Mouse (Mus musculus) stomach, embryonic 14.5 days (tissue): Measurements from ENCODE around the gene Cox7a1. TPM values are rescaled to one million over a fixed set of nuclear protein-coding genes. Genes with fewer than 3 reads are reported as not detected.
A peak's percentile ranks its signal among the peaks of the same experiment; 100 is the strongest.

ENCODE experiments used
- ATAC-seq: fragments of 200-750 bp; cut with Nextera tagmentation; 2 replicates; pipeline ENCODE4 v1.8.0; 2017; ENCODE audit warnings: low read depth, moderate TSS enrichment; ENCODE audit not compliant: insufficient number of reproducible peaks, insufficient read depth, low FRiP score
- H3K27ac ChIP-seq: fragments of 300-500 bp; sonication (generic); 2 replicates; pipeline ENCODE4 v1.5.1; 2014; ENCODE audit warnings: mild to moderate bottlenecking, low read length, moderate library complexity, mixed read lengths
- H3K27me3 ChIP-seq: fragments of 300-500 bp; sonication (generic); 2 replicates; pipeline ENCODE4 v1.6.1; 2014; ENCODE audit warnings: low read length, control low read depth, mixed read lengths; ENCODE audit not compliant: control insufficient read depth, insufficient read depth
- H3K36me3 ChIP-seq: fragments of 300-500 bp; sonication (generic); 2 replicates; pipeline ENCODE4 v1.6.1; 2014; ENCODE audit warnings: mild to moderate bottlenecking, control low read depth, low read length, moderate library complexity, mixed read lengths; ENCODE audit not compliant: control insufficient read depth, insufficient read depth
- H3K4me1 ChIP-seq: fragments of 300-500 bp; sonication (generic); 2 replicates; pipeline ENCODE4 v1.6.1; 2014; ENCODE audit warnings: low read length, control low read depth, mixed read lengths; ENCODE audit not compliant: control insufficient read depth, insufficient read depth
- H3K4me2 ChIP-seq: fragments of 300-500 bp; sonication (generic); replicated peaks from 2 replicates; pipeline ENCODE4 v1.6.1; 2014; ENCODE audit warnings: low read depth, low read length, control low read depth
- H3K4me3 ChIP-seq: fragments of 300-500 bp; sonication (generic); 2 replicates; pipeline ENCODE4 v1.5.1; 2014; ENCODE audit warnings: low read depth, low read length, control low read depth
- H3K9ac ChIP-seq: fragments of 300-500 bp; sonication (generic); replicated peaks from 2 replicates; pipeline ENCODE4 v1.6.1; 2014; ENCODE audit warnings: low read depth, mild to moderate bottlenecking, control low read depth, low read length, moderate library complexity, mixed read lengths
- H3K9me3 ChIP-seq: fragments of 300-500 bp; sonication (generic); 2 replicates; pipeline ENCODE4 v1.6.1; 2016; ENCODE audit warnings: low read depth, low read length, control low read depth; ENCODE audit not compliant: control insufficient read depth
- WGBS: fragments of 180-500 bp; shearing (Covaris S2); extraction: QIAGEN DNeasy Blood & Tissue Kit; methylation state at CpG from one replicate; pipeline ENCODE4 v1.1.7; 2014; 5-methylcytosine and 5-hydroxymethylcytosine counted together
- polyA plus RNA-seq: library from polyadenylated mRNA; unstranded; fragments of >200 nt; fragmentation: Nextera tagmentation; extraction: Ambion mirVana; gene quantifications from 2 replicates; pipeline ENCODE4 v1.2.1, GENCODE M21; 2014

Cox7a1 gene
- polyA plus RNA-seq = 5.7 and 8.2 TPM in 2 replicates

GRCm38 (mm10) chr7:30183879-30184289 lies at the start of gene Cox7a1:
TSS of gene Cox7a1 (plus strand) at chr7:30184144.
- H3K9me3 ChIP-seq = no peaks in the 10 kb centered on the region
- no peaks in the 10 kb centered on the region for H3K27me3 ChIP-seq
- H3K9ac ChIP-seq = no peak within 1 kb of the TSS
- H3K4me1 ChIP-seq = peaks cover 6% of the 10 kb centered on the region; the same call in 1 of the 2 replicates
- 2% methylated on average over 11 of the region's 11 CpGs for WGBS
- H3K36me3 ChIP-seq = peaks cover 29% of the 10 kb centered on the region
- H3K4me3 ChIP-seq = no peak within 1 kb of the TSS
- no peak within 1 kb of the TSS for H3K27ac ChIP-seq
- H3K4me2 ChIP-seq = peak within 1 kb of the TSS; percentile 38
- ATAC-seq = peak; percentile 70

- H3K9me3 ChIP-seq = no peaks in the 10 kb centered on the region; the same call in 1 of the 2 replicates
- no peak overlapping the region for H3K27ac ChIP-seq
- H3K4me3 ChIP-seq = no peak overlapping the region
- WGBS = 86% methylated on average over 10 of the region's 10 CpGs
- H3K4me2 ChIP-seq = no peak overlapping the region
- H3K36me3 ChIP-seq = peaks cover 18% of the 10 kb centered on the region
- no peaks in the 10 kb centered on the region for H3K27me3 ChIP-seq
- no peaks in the 10 kb centered on the region for H3K4me1 ChIP-seq
- H3K9ac ChIP-seq = no peak overlapping the region
- no peak for ATAC-seq
These were observed 47.1 kb upstream of the Cox7a1 start for GRCm38 (mm10) chr7:30136826-30137225.

DNA sequence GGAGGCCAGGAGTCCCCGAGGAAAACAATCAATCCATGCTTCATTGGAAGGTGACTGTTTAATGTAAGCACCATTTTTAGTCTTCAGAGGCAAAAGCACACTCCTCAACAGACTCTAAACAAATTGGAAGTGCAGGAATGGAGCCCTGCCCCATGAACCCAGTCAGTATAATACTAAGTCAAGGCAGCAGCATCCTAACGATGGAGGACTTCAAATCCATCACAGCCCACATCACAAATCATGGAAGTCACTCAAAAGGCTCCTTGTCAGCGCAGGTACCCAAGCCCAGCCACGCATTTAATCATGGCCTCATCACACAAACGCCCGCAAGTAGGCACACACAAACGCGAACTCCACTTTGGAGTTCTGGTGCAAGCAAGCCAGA lies 40.8 kb upstream of the Cox7a1 start:
- H3K4me2 ChIP-seq = peak overlapping the region; percentile 55
- peaks cover 12% of the 10 kb centered on the region; the same call in 1 of the 2 replicates for H3K9me3 ChIP-seq
- peak overlapping the region; percentile 39 for H3K4me3 ChIP-seq
- peak overlapping the region; percentile 79 for H3K27ac ChIP-seq
- WGBS = 9% methylated on average over 8 of the region's 8 CpGs
- H3K27me3 ChIP-seq = no peaks in the 10 kb centered on the region
- no peaks in the 10 kb centered on the region for H3K36me3 ChIP-seq
- peak overlapping the region; percentile 36 for H3K9ac ChIP-seq
- 0 out of 2 replicates have a peak, but pooled peaks cover 3% of the 10 kb centered on the region for H3K4me1 ChIP-seq
- no peak for ATAC-seq

DNA sequence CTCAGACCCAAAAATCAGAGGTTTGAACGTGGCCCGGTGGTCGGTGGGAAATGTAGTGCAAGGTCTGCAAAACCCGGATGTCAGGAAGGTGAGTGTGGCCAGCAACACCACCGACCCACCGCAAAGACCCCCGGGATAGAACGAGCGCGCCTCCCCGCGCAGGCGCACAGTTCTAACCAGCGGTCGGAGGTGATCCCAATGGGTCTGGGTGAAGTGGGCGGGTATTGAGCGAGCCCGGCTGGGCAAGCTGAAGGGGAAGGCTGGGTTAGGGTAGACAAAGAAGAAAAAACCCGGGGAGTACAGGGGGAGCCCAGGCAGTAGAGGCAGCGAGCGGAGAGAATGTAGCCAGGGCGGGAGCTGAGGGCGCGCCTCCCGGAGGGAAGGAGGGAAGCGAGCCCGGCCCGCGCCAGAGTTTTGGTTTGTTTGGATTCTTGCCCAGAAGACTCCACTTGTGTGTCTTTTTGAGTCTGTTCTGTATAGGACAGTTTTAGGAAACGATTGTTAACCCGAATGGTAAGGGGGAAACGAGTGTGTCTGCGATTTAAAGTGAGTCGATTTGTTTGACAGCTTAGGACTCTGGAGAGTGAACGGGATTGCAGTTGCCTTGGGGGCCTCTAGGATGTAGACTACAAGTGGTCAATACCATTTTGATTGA lies 40.3 kb upstream of the Cox7a1 start:
- peak; percentile 94 for ATAC-seq
- 4% methylated on average over 35 of the region's 35 CpGs for WGBS
- Histone ChIP-seq H3K4me3 (peak overlapping the region; percentile 39), H3K4me1 (0 out of 2 replicates have a peak, but pooled peaks cover 3% of the 10 kb centered on the region), H3K9me3 (peaks cover 16% of the 10 kb centered on the region; the same call in 1 of the 2 replicates), H3K27me3 (no peaks in the 10 kb centered on the region), H3K36me3 (no peaks in the 10 kb centered on the region), H3K9ac (peak overlapping the region; percentile 36), H3K27ac (peak overlapping the region; percentile 79), H3K4me2 (peak overlapping the region; percentile 55)

DNA sequence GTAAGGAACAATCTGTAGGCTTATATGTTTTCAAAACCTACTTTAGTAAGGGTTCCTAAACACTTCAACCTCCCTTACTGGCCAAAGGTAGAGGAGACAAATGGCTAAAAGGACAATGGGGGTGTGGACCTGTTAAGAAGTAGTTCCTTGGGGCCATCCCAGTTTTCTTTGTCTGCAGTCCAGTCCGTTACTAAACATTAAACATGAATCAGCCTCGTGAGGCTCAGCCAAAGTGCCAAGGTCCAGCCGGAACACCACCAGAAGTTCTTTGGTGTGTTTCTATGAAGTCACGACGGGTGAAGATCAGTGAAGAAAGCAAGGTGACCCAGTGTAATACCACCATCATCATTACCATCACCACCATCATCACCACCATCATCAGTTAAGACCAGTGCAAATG lies 36.9 kb upstream of the Cox7a1 start:
- H3K4me2 ChIP-seq = no peak overlapping the region
- H3K9me3 ChIP-seq = peaks cover 46% of the 10 kb centered on the region
- H3K36me3 ChIP-seq = no peaks in the 10 kb centered on the region; the same call in 1 of the 2 replicates
- 0 out of 2 replicates have a peak, but pooled peaks cover 3% of the 10 kb centered on the region for H3K4me1 ChIP-seq
- no peak overlapping the region for H3K9ac ChIP-seq
- no peak overlapping the region for H3K27ac ChIP-seq
- no peak overlapping the region for H3K4me3 ChIP-seq
- no peak for ATAC-seq
- no peaks in the 10 kb centered on the region for H3K27me3 ChIP-seq
- WGBS = 96% methylated on average over 5 of the region's 5 CpGs

GRCm38 (mm10) chr7:30154040-30154439 lies 29.9 kb upstream of the Cox7a1 start:
- Histone ChIP-seq H3K4me3 (no peak overlapping the region), H3K36me3 (peaks cover 25% of the 10 kb centered on the region), H3K4me2 (no peak overlapping the region), H3K9ac (no peak overlapping the region), H3K27ac (no peak overlapping the region), H3K27me3 (no peaks in the 10 kb centered on the region), H3K9me3 (peaks cover 81% of the 10 kb centered on the region), H3K4me1 (no peaks in the 10 kb centered on the region)
- whole genome bisulfite sequencing = 88% methylated on average over 1 of the region's 1 CpGs
- no peak for ATAC-seq

GRCm38 (mm10) chr7:30155507-30155906 lies 28.4 kb upstream of the Cox7a1 start:
- H3K4me1 ChIP-seq = no peaks in the 10 kb centered on the region
- no peak overlapping the region for H3K4me2 ChIP-seq
- H3K27me3 ChIP-seq = no peaks in the 10 kb centered on the region
- H3K4me3 ChIP-seq = no peak overlapping the region
- 96% methylated on average over 3 of the region's 3 CpGs for WGBS
- peaks cover 37% of the 10 kb centered on the region for H3K36me3 ChIP-seq
- peaks cover 78% of the 10 kb centered on the region for H3K9me3 ChIP-seq
- no peak for ATAC-seq
- no peak overlapping the region for H3K9ac ChIP-seq
- H3K27ac ChIP-seq = no peak overlapping the region

- H3K27ac ChIP-seq = no peak overlapping the region
- H3K36me3 ChIP-seq = peaks cover 63% of the 10 kb centered on the region
- H3K9ac ChIP-seq = no peak overlapping the region
- no peak overlapping the region for H3K4me3 ChIP-seq
- H3K4me2 ChIP-seq = no peak overlapping the region
- ATAC-seq = no peak
- H3K9me3 ChIP-seq = peaks cover 82% of the 10 kb centered on the region
- H3K4me1 ChIP-seq = peaks cover under 1% of the 10 kb centered on the region; the same call in 1 of the 2 replicates
- no peaks in the 10 kb centered on the region for H3K27me3 ChIP-seq
- WGBS = 97% methylated on average over 5 of the region's 5 CpGs
These were observed 20.8 kb upstream of the Cox7a1 start for GRCm38 (mm10) chr7:30163113-30163512.
